Mouse (Mus musculus): ENCODE measurements around the gene Kalrn.

DNA sequence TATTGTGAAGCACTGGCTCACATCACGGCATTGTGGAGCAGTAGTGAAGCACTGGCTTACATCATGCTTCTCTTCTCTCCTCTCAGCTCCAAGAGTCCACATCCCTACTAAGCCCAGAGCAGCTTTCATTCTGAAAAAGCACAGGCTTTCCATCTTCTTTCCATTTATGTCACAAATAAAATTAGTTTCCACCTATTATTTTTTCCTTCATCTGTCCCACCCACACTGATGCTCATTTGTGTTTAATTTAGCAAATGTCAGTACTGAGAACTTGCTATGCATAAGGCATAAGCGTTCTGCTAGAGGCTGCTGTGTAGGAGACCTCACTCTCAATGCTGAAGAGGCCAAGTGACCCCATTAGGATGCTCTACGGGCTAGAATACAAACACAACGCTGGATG, 333.7 kb downstream of the Kalrn start:
- TF ChIP-seq TAL1 (IDR thresholded peaks at IDR 0.05; ENCODE audit: low read length) (no peak), GATA1 (IDR thresholded peaks at IDR 0.05; ENCODE audit: low read length) (no peak)
